Mouse (Mus musculus) spleen, postnatal 10 days (tissue): ENCODE data around the gene Nkx1-1.

ENCODE experiments used
- DNase-seq, 2 experiments: peaks; one replicate each; pipeline ENCODE4 v3.0.0; 2021 to 2022; ENCODE audit warnings: low spot score in 2 of 2

Nkx1-1 gene

GRCm38 (mm10) chr5:33433201-33434138 is at the start of gene Nkx1-1:
Gene Nkx1-1, minus strand, starts transcription at chr5:33433976.
- DNase-seq: no peak

GRCm38 (mm10) chr5:33481318-33481685 is 47.5 kb upstream of the Nkx1-1 start:
- no peak for DNase-seq

- DNase-seq: no peak
Measured at GRCm38 (mm10) chr5:33480582-33481317, 47.0 kb upstream of the Nkx1-1 start.

- no peak for DNase-seq
Measured at GRCm38 (mm10) chr5:33465464-33465863, 31.7 kb upstream of the Nkx1-1 start.

- DNase-seq: no peak
Measured at GRCm38 (mm10) chr5:33464390-33464789, 30.6 kb upstream of the Nkx1-1 start.

GRCm38 (mm10) chr5:33459111-33459510 is 25.3 kb upstream of the Nkx1-1 start:
- DNase-seq: no peak

GRCm38 (mm10) chr5:33458132-33458622 is 24.4 kb upstream of the Nkx1-1 start:
- DNase-seq: no peak

- no peak for DNase-seq
Measured at GRCm38 (mm10) chr5:33455737-33456136, 22.0 kb upstream of the Nkx1-1 start.

GRCm38 (mm10) chr5:33443794-33444193 is 10.0 kb upstream of the Nkx1-1 start:
- DNase-seq: no peak

GRCm38 (mm10) chr5:33442927-33443710 is 9.3 kb upstream of the Nkx1-1 start:
- DNase-seq: peak; percentile 61 to 77

- peak; percentile 65 to 92 for DNase-seq
Measured at GRCm38 (mm10) chr5:33438214-33438613, 4.4 kb upstream of the Nkx1-1 start.

- DNase-seq: no peak
Measured at GRCm38 (mm10) chr5:33435941-33436340, 2.2 kb upstream of the Nkx1-1 start.

- no peak for DNase-seq
Measured at GRCm38 (mm10) chr5:33435151-33435550, 1.4 kb upstream of the Nkx1-1 start.

GRCm38 (mm10) chr5:33434141-33434780 is 485 bp upstream of the Nkx1-1 start:
- no peak for DNase-seq

- DNase-seq: no peak
Measured at GRCm38 (mm10) chr5:33432057-33432935, 1.5 kb downstream of the Nkx1-1 start.

GRCm38 (mm10) chr5:33431173-33432005 is 2.4 kb downstream of the Nkx1-1 start:
- DNase-seq: no peak

- no peak for DNase-seq
Measured at GRCm38 (mm10) chr5:33430511-33431172, 3.1 kb downstream of the Nkx1-1 start.

GRCm38 (mm10) chr5:33430106-33430505 is 3.7 kb downstream of the Nkx1-1 start:
- no peak for DNase-seq

GRCm38 (mm10) chr5:33427461-33427860 is 6.3 kb downstream of the Nkx1-1 start:
- no peak for DNase-seq
